Mouse (Mus musculus): ENCODE measurements around the gene Slc25a28. TPM values are rescaled to one million over a fixed set of nuclear protein-coding genes. Genes with fewer than 3 reads are reported as not detected.

The Slc25a28 gene
- polyA plus RNA-seq, 1 experiment: 110 TPM

- Histone ChIP-seq H3K27ac (ENCODE audit: insufficient read depth, low read length) (no peak overlapping the region), H3K27me3 (ENCODE audit: control insufficient read depth, insufficient read depth, low read length) (no peaks in the 10 kb centered on the region), H3K4me1 (ENCODE audit: control insufficient read depth, insufficient read depth, low read length) (peaks cover 15% of the 10 kb centered on the region), H3K4me3 (replicated peaks; ENCODE audit: insufficient read depth, low read depth, low read length) (no peak overlapping the region)
- DNase-seq: no peak
- 65% methylated on average over 10 of the region's 10 CpGs for WGBS
- no peak for TF ChIP-seq CTCF (IDR thresholded peaks at IDR 0.05; ENCODE audit: borderline replicate concordance, insufficient read depth, low read depth, low read length)
- TF ChIP-seq POLR2A (IDR thresholded peaks at IDR 0.05; ENCODE audit: borderline replicate concordance, insufficient read depth, low read length): no peak
These were observed 20.9 kb upstream of the Slc25a28 start for GRCm38 (mm10) chr19:43695514-43695964.

GRCm38 (mm10) chr19:43692815-43693214, 18.1 kb upstream of the Slc25a28 start:
- no peak for DNase-seq
- TF ChIP-seq POLR2A (IDR thresholded peaks at IDR 0.05; ENCODE audit: borderline replicate concordance, insufficient read depth, low read length) (no peak), CTCF (IDR thresholded peaks at IDR 0.05; ENCODE audit: borderline replicate concordance, insufficient read depth, low read depth, low read length) (no peak)
- 52% methylated on average over 14 of the region's 14 CpGs for WGBS
- Histone ChIP-seq H3K27me3 (ENCODE audit: control insufficient read depth, insufficient read depth, low read length) (no peaks in the 10 kb centered on the region), H3K27ac (ENCODE audit: insufficient read depth, low read length) (no peak overlapping the region), H3K4me1 (ENCODE audit: control insufficient read depth, insufficient read depth, low read length) (peaks cover 11% of the 10 kb centered on the region), H3K4me3 (replicated peaks; ENCODE audit: insufficient read depth, low read depth, low read length) (no peak overlapping the region)

GRCm38 (mm10) chr19:43689419-43690246, 15.0 kb upstream of the Slc25a28 start, which contains the start of gene Entpd7:
Gene Entpd7 (plus strand): TSS chr19:43689672.
- Histone ChIP-seq H3K27me3 (ENCODE audit: control insufficient read depth, insufficient read depth, low read length) (no peaks in the 10 kb centered on the region), H3K4me1 (ENCODE audit: control insufficient read depth, insufficient read depth, low read length) (peaks cover 8% of the 10 kb centered on the region), H3K4me3 (replicated peaks; ENCODE audit: insufficient read depth, low read depth, low read length) (peak within 1 kb of the TSS; percentile 98), H3K27ac (ENCODE audit: insufficient read depth, low read length) (peak within 1 kb of the TSS; percentile 49)
- peak; percentile 97 to 98 for DNase-seq
- TF ChIP-seq POLR2A (IDR thresholded peaks at IDR 0.05; ENCODE audit: borderline replicate concordance, insufficient read depth, low read length) (peak; percentile 87; the same call in 1 of the 2 replicates), CTCF (IDR thresholded peaks at IDR 0.05; ENCODE audit: borderline replicate concordance, insufficient read depth, low read depth, low read length) (peak; percentile 50)
- WGBS: under 1% methylated on average over 60 of the region's 60 CpGs

GRCm38 (mm10) chr19:43681541-43681940, 6.9 kb upstream of the Slc25a28 start:
- Histone ChIP-seq H3K4me1 (ENCODE audit: control insufficient read depth, insufficient read depth, low read length) (no peaks in the 10 kb centered on the region), H3K27me3 (ENCODE audit: control insufficient read depth, insufficient read depth, low read length) (no peaks in the 10 kb centered on the region), H3K27ac (ENCODE audit: insufficient read depth, low read length) (no peak overlapping the region), H3K4me3 (replicated peaks; ENCODE audit: insufficient read depth, low read depth, low read length) (no peak overlapping the region)
- TF ChIP-seq CTCF (IDR thresholded peaks at IDR 0.05; ENCODE audit: borderline replicate concordance, insufficient read depth, low read depth, low read length) (no peak), POLR2A (IDR thresholded peaks at IDR 0.05; ENCODE audit: borderline replicate concordance, insufficient read depth, low read length) (no peak)
- 74% methylated on average over 4 of the region's 4 CpGs for WGBS
- no peak for DNase-seq

- no peaks in the 10 kb centered on the region for H3K27me3 ChIP-seq (ENCODE audit: control insufficient read depth, insufficient read depth, low read length)
- H3K4me3 ChIP-seq (replicated peaks; ENCODE audit: insufficient read depth, low read depth, low read length): no peak overlapping the region
- TF ChIP-seq POLR2A (IDR thresholded peaks at IDR 0.05; ENCODE audit: borderline replicate concordance, insufficient read depth, low read length) (no peak), CTCF (IDR thresholded peaks at IDR 0.05; ENCODE audit: borderline replicate concordance, insufficient read depth, low read depth, low read length) (no peak)
- H3K4me1 ChIP-seq (ENCODE audit: control insufficient read depth, insufficient read depth, low read length): no peaks in the 10 kb centered on the region
- no peak for DNase-seq
- no peak overlapping the region for H3K27ac ChIP-seq (ENCODE audit: insufficient read depth, low read length)
- WGBS: 85% methylated on average over 10 of the region's 10 CpGs
These were observed 4.8 kb upstream of the Slc25a28 start for GRCm38 (mm10) chr19:43679474-43679981.

- Histone ChIP-seq H3K27ac (ENCODE audit: insufficient read depth, low read length) (no peak overlapping the region), H3K4me1 (ENCODE audit: control insufficient read depth, insufficient read depth, low read length) (no peaks in the 10 kb centered on the region), H3K4me3 (replicated peaks; ENCODE audit: insufficient read depth, low read depth, low read length) (no peak overlapping the region), H3K27me3 (ENCODE audit: control insufficient read depth, insufficient read depth, low read length) (no peaks in the 10 kb centered on the region)
- no peak for DNase-seq
- TF ChIP-seq CTCF (IDR thresholded peaks at IDR 0.05; ENCODE audit: borderline replicate concordance, insufficient read depth, low read depth, low read length) (no peak), POLR2A (IDR thresholded peaks at IDR 0.05; ENCODE audit: borderline replicate concordance, insufficient read depth, low read length) (no peak)
- 84% methylated on average over 8 of the region's 8 CpGs for WGBS
These were observed 3.9 kb upstream of the Slc25a28 start for GRCm38 (mm10) chr19:43678467-43679003.

GRCm38 (mm10) chr19:43675525-43676400, 1.1 kb upstream of the Slc25a28 start:
- WGBS: under 1% methylated on average over 43 of the region's 43 CpGs
- no peaks in the 10 kb centered on the region for H3K27me3 ChIP-seq (ENCODE audit: control insufficient read depth, insufficient read depth, low read length)
- peak overlapping the region; percentile 75 for H3K4me3 ChIP-seq (replicated peaks; ENCODE audit: insufficient read depth, low read depth, low read length)
- peaks cover 7% of the 10 kb centered on the region for H3K4me1 ChIP-seq (ENCODE audit: control insufficient read depth, insufficient read depth, low read length)
- H3K27ac ChIP-seq (ENCODE audit: insufficient read depth, low read length): peak overlapping the region; percentile 85
- DNase-seq: no peak
- no peak for TF ChIP-seq POLR2A (IDR thresholded peaks at IDR 0.05; ENCODE audit: borderline replicate concordance, insufficient read depth, low read length)
- no peak for TF ChIP-seq CTCF (IDR thresholded peaks at IDR 0.05; ENCODE audit: borderline replicate concordance, insufficient read depth, low read depth, low read length)
